Mouse (Mus musculus): Measurements from ENCODE around the gene Ripor2.

Ripor2 gene

DNA sequence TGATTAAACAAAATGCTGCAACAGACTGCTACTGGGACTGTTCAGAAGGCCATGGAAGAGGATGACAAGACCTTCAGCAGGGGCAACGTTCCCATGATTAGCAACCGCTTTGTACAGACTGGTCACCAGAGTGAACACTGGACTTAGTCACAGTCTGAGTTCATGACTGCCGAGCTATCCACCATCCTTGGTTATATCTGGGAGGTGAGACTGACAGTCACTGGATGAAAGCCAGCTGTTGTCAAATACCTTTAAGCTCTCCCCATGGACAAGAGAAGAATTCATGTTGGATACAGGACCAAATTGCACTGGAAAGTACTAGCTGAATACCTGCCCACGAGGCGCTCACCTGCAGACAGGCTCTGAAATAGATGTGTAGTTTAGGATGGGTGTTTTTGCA lies 2.4 kb downstream of the Ripor2 start:
- DNase-seq (ENCODE audit: low spot score), result no peak

DNA sequence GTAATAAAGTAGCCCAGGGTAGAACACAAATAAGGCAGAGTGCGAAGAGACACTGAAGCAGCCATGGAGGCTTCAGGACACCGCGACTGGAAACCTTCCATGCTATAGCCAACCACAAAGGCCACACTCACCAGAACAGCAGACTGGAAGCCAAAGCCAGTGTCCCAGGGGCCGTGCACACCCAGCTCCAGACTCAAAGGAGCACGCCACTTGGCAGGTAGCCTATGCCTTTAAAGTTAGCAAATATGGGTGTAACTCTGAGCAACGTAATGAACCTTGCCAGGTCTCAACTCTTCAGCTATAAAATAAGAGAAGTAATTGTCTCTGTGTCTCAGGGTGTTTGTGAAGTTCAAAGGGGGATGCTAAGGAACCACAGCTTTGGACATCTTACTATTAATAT lies 2.9 kb downstream of the Ripor2 start:
- no peak for DNase-seq (ENCODE audit: low spot score)

DNA sequence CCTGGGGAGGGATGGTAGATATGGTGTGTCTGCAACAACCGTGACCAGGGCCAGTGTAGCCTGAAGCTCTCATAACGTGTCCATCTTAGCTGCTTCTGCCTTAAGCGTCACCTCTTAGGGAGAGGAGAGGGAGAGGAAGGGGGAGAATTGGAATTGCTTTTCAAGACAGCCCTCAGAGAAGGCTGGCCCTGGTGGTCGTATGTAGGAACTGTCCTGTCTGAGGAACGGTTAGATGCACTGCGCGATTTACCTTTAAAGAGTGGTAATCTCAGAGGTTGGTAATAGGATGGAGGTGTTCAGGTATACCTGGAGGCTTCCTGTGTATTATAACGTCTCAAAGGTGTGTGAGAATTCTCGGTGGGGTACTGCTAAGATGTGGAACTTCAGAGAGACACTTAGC lies 3.4 kb downstream of the Ripor2 start:
- DNase-seq (ENCODE audit: low spot score), result no peak

DNA sequence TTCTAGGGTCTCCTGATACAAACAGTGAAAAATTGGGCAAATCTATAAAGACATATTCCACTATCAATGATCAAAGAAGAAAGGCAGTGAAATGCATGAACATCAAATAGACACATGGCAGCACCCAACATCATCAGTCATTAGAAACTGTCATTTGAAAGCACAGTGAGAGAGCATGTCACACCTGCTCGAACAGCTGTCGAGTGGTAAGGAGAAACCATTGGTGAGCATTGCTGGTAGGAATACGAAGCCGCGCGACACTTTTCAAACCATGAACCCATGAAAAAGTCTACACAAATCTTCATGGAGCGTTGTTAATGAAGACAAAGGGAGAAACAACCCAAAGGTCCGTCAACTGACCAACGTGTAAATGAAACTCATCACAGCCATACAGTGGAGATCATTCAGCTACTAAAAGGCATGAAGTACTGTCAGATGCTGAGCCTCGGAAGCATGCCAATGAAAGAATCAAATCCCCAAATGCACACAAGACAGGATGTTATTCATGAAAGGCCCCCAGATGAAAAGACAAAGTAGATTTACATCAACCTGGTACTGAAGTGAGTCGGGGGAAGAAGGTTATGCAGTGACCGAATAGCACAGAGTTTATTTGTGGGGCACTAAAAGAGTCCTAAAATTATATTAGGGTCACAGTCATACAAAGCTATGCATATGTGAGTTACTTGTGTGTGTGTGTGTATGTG lies 5.4 kb downstream of the Ripor2 start:
- DNase-seq (ENCODE audit: low spot score), result no peak

DNA sequence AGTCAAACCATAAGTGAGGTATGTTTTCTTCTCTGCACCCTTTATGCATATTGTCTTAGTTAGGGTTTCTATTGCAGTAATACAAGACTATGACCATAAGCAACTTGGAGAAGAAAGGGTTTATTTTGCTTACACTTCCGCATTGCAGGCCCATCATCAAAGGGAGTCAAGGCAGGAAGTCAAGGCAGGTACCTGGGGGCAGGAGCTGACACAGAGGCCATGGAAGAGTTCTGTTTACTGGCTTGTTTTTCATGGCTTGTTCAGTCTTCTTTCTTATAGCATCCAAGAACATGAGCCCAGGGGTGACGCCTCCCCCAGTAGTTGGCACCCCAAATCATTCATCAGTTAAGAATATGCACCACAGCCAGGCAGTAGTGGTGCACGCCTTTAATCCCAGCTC lies 6.6 kb downstream of the Ripor2 start:
- DNase-seq (ENCODE audit: low spot score), result no peak

DNA sequence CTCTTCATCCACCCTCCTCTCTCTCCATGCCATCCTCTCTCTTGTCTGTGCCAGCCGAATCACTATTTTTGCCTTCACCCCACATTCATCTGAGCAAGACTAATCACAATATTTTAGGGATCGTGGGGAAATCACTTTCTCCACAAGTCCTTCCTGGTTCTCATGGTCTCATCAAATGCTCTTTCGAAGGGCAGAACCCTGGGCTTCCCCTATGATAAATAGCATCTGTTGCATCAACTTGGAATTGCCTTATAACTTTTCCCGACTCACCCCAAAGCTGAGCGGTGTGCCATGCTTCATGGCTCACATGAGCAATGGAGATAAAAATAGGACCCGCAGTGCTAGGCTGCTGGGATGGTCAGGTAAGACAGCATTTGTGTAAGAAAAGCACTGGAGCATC lies 9.7 kb downstream of the Ripor2 start:
- DNase-seq (ENCODE audit: low spot score), result no peak

DNA sequence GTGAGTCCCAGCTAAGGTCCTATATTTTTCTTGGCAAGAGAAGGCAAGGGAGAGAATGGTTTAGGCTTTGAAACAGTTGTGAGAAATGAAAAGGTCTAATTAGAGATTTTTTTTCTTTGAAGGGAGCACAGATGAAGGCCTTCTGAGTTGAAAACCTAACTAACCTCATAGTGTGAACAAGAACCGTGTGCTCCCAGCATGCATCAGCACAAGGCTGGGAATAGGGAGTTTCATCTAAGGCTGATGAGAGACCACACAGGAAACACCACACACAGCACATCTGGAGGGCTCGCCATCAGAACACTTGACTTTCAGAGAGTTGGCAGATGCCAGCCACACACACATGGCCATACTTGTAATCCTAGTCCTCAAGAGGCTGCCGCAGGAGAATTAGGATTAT lies 12.3 kb downstream of the Ripor2 start:
- no peak for DNase-seq (ENCODE audit: low spot score)

DNA sequence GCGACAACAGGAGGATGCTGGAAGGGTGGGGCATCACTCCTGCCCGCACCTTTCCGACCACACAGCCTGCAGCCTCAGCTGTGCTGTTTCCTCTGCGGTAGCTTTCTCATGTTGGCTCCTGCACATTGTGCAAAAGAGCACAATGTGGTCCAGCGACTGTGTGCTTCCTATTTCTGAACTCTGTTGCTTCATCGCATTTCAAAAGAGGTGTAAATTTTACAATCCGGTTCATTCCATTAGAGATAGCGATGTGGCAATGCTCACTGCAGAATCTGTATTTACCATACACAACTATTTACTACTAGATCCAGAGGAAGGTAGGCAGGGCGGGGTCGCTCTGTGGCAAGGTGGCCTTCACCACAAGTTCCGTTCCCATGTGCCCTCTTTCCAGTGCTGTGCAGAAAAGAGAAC lies 17.6 kb downstream of the Ripor2 start:
- DNase-seq (ENCODE audit: low spot score), result no peak

DNA sequence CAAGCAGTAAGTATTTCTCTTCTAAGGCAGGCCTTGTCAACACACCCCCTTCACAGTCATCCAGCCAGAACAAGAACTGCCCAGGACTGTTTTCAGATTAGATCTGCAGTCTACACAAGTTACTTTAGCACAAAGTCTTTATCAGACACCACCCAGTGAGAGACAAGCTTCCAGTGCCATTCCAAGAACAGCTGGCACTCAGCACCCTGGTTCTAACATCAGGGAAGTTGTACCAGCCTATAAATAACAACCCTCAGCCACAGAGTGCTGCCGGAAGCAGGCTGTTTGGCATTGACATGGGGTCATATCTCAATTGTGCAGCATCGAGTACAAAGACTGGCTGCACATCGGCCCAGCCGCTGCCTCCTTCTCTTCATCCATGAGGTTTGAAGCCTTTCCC lies 21.0 kb downstream of the Ripor2 start:
- DNase-seq (ENCODE audit: low spot score), result no peak

DNA sequence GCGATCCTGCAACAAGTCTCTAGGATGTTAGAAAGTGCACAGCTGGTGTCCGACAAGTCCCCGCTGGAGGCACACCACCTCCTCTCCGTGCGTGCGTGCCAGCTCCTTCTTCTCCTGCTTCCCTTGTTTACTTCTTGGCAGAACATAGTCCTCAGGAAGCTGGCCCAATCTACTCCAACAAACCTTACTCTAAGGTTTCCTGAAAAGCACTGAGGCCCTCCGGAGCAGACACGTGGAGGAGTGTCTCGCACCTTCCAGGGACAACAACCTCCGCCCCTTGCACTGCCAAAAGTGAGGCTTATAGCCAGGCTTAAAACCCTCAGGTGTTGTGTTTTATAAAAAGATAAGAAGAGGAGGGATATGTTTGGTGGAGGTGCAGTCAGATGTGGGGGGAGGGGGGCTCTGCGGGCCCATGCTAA lies 21.6 kb downstream of the Ripor2 start:
- no peak for DNase-seq (ENCODE audit: low spot score)

DNA sequence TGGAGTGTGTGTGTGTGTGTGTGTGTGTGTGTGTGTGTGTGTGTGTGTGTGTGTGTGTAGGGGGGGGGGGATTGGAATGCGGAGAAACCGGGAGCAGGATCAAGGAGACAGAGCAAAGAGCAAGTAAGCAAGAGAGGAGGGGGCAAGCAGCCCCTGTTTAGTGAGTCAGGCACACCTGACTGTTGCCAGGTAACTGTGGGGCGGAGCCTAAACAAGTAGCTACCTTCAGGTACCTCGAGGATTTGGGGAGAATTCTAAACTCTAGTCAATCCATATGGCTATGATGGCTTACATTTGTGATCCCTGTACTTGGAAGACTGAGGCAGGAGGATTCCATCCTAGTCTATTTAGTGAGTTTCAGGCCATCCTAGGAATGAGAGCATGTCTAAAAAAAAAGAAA lies 22.1 kb downstream of the Ripor2 start:
- DNase-seq (ENCODE audit: low spot score), result no peak

DNA sequence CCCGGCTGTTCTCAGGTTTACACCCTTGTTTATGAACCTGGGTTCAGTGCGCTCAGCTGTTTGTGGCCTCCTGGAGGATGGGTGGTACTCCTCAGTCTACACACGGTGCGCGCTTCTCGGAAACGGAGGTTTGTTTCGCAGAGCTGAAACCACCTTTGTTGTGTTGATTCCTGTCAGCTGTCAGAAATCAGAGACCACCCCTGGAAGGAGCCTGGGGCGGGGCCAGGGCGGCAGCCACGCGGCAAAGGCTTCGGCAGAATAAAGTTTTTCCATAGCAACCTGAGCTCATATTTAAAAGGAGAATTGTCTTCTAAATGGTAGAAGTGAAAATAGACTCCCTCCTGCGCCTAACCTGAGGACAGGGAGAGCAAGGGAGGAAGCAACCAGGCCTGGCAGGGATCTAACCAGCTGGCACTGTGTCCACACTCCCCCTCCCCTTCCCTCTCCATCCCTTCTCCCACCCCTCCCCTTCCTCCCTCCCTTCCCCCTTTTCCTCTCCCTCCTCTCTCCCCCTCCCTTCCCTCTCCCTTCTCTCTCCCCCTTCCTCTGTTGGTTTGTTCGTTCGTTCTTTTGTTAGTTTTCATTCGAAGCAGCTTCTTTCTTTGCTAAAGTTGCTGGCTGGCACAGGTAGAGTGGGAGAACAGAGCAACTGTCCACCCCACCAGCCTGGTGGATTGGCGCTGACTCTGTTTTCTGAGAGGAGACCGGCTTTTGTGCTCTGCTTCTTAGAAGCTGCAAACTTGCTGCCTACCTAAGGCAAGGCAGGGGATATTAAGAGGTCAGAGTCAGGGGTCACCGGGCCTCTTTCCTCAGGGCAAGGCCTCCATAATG lies 23.0 kb downstream of the Ripor2 start:
- DNase-seq (ENCODE audit: low spot score), result no peak

DNA sequence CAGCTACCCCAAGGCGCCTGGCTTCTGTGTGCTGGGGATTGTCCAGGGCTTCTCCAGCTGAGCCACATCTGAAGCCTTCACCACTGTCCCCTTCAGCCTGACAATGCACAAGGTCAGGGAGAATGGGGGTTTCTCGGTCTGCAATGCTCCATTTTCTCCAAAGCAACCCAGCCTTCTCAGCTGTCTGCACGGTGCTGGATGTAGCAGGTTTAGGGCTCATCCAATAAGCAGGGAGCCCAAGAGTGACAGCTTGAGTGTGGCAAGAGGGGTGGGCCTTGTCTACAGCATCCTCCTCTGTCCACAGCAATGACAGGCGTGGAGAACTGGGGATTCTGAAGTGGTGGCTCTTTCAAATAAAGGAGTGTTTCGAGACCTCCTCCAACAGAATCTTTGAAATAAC lies 23.8 kb downstream of the Ripor2 start:
- DNase-seq (ENCODE audit: low spot score), result no peak

DNA sequence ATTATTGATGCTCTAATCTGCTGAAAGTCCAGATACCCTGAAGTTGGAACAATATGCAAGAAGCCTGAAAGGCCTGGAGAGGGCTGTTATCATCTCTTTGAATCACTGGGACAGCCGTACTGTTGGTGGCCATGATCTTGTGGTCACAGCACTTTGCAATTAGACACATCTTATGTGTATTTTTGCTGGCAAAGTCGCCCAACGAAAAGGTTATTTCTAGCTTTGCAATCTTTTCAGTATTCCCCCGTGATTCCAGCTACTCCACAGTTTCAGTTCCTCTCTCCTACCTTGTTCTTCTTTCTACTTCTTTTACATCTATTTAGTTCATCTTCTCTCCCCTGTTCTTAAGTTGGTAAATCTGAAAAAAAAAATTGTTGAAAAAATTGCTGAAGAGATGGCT lies 26.0 kb downstream of the Ripor2 start:
- no peak for DNase-seq (ENCODE audit: low spot score)

DNA sequence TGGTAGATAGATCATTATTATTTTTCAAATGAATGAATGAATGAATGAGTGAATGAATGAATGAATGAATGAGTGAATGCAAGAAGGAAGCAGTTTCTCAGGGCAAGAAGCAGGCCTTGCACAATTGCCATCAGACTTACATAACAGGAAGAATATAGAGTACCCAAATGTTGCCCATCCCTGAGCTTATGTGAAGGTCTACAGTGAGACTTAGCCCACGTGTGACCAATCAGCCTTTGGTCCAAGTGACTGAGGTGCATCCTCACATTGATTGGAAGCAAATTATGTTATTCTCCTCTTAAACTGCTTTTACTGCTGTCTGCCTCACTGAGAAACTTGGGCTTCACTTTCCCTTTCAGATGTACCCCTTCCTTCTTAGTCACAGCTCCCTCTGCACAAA lies 26.7 kb downstream of the Ripor2 start:
- DNase-seq (ENCODE audit: low spot score), result no peak

DNA sequence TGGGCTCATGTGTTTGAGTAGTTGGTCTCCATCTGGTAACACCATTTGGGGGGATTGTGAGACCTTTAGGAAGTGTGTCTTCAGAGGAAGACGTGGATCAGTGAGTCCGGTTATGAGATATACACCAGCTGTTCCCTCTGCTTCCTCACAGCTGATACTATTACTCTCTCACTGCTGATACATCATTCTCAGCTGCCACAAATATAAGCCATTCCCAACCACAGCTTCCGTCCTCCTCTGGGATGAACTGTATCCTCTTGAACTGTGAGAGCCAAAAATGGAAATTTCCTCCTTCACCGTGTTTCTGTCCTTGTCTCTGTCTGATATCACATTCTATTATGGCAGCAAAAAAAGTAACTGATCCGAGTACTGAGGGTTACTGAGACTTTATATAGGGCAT lies 28.9 kb downstream of the Ripor2 start:
- no peak for DNase-seq (ENCODE audit: low spot score)

DNA sequence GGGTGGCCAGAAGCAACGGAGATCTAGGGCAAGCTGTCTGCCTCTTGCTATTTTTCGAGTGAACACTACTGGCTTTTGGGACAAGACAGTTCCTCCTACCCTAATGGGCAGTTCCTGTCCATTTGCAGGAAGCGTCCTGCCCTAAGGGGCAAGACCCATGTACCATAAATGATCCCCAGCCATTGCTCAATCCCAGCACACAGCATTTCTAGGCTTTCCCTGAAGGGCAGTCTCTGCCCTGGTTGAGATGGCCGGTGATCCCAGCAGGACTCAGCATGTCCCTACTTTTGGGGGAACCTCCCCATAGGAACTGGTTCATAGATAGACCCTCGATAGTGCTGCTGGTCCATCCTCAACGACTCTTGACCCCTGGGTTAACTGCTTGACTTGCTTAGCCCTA lies 31.0 kb downstream of the Ripor2 start:
- no peak for DNase-seq (ENCODE audit: low spot score)

DNA sequence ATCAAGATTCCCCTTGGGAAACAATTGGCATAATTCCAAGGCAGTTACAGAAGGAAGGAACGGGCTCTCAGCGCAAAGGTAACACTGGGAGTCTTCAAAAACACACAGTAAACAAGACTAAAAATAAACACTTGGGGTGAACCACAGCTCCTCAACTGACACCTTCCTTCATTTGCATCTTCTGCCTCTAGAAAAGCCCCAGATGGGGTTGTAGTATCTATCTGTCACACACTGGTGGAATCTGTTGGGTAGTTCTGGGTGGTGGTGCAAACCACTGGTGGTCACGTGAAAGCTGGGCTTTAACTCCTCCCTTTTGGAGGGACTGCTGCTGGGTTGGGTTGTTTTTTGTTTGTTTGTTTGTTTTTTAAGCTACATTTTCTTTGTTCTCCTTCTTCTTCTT lies 31.4 kb downstream of the Ripor2 start:
- no peak for DNase-seq (ENCODE audit: low spot score)

DNA sequence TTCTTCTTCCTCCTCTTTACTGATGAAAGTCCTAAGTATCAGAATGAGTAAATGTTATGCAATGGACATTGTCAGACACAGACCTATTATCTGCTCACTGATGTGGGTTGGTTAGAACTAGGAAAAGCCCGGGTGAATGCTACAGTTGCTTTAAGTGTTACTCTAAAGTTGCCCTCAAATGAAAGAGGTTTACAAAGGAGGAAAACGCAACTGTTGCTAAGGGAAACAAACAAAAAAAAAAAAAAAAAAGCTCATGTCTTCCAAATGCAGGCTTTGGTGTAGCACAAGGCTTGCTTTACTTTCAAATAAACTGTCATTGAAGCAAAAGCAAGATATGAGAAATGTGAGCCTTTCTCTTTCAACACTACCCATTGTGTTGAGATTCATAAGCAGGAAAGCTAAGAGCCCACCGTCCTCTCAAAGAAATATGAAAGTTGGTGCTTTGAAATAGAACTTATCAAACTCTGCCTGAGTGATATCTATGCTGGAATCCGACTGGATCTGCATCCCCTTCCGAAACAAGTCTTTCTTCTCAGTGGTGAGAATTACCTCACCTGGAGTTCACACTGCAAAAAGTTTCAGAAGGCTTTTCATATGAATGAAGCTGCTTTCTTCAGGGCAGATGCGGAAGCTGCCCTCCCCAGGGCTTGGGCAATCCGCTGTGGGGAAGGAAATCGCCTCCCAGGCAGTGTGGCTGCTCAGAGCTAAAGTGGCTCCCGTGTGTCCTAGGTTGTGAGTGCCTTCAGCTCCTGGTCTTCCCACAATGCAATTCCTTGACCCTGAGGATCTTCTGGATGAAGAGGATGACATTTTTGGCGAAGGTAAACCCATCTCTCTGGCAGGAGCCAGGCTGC lies 32.2 kb downstream of the Ripor2 start:
- DNase-seq (ENCODE audit: low spot score), result no peak

DNA sequence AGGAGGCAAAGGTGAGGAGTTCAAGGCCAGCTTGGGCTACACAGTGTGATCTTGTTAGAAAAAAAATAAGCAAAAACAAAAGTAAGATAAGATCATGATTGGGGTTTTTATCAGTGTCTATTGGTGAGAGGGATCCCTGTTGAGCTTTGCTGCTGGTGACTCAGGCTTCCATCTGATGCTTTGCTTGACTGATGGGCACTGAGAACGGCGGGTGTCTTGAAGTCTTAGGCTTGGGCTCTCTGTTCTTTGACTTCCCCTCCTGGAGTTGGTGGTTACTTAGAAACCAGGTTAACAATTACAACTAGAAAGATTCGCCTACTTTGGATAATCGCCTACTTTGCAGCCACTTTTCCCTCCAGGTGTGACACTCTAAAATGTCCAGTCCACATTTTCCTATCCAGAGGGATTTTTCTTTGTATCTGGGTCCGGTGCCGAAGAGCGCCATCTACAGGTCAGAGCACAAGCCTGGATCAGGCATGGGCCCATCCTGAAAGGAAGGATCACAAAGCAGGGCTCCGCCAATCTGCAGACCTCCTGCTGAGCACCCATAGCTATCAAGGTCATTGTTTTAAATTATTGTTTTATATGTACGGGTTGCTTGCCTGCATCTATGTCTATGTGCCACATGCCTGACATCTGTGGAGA lies 34.1 kb downstream of the Ripor2 start:
- peak; percentile 74 for DNase-seq (ENCODE audit: low spot score)

DNA sequence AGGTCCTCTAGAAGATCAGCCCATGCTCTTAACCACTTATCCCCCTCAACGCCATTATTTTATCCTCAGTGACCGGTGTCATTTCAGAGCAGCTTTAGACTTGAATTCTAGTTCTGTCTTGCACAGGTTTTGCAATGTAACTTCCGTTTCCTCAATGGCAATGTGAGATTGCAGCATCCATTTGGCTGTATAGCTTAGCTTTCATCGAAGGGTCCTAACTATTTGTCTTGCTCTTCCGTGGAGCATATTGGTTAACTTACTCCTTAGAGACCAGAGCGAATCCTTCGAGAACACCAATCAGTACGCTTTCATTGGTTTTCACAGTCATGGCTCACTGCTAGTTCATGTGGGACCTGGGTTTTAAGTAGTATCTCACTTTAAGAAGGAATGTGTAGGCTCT lies 34.7 kb downstream of the Ripor2 start:
- DNase-seq (ENCODE audit: low spot score), result no peak

DNA sequence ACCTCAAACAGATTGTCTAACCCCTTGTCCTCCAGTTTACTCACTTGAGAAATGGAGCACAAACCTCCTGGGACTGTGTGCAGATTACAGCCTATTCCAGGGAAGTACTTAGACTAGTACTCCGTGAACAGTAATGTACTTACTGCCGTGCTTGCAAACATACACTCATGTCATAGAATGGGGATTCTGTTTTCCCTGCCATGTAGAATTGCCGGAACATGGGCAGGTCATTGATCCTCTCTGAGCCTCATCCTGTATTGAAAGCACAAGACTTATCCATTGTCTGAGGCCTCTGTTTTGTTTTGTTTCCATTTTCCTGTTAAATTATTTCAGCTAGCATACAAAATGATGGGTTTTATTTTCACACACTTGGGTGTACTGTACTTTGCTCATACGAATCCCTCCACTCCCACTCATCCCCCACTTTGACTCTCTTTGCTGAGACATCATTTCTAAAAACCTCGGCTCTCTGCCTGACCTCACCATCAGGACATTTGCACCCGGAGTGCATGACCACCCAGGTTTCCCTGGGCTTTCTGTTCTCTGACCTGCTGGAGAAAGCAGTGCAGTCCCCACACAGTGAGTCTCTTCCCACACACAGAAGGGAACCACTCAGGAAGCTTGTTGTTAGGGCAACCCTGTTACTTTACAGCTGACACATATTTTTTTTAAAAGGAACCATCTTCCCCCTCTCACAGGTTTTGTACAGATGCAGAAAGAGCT lies 35.2 kb downstream of the Ripor2 start:
- DNase-seq (ENCODE audit: low spot score), result no peak
